Mouse (Mus musculus) embryonic facial prominence, embryonic 15.5 days (tissue): ENCODE data around the gene Jph4. TPM values are rescaled to one million over a fixed set of nuclear protein-coding genes. Genes with fewer than 3 reads are reported as not detected.

Experiments
- ATAC-seq: fragments of 200-750 bp; cut with Nextera tagmentation; 2 replicates; pipeline ENCODE4 v1.8.0; 2017; ENCODE audit warnings: low read depth, moderate TSS enrichment; ENCODE audit not compliant: insufficient number of reproducible peaks, low FRiP score, low TSS enrichment
- H3K27ac ChIP-seq: fragments of 300-500 bp; sonication (generic); replicated peaks from 2 replicates; pipeline ENCODE4 v1.5.1; 2015; ENCODE audit warnings: mild to moderate bottlenecking, inconsistent platforms
- H3K27me3 ChIP-seq: fragments of 300-500 bp; sonication (generic); 2 replicates; pipeline ENCODE4 v1.6.1; 2015; ENCODE audit warnings: inconsistent platforms
- H3K36me3 ChIP-seq: fragments of 300-500 bp; sonication (generic); 2 replicates; pipeline ENCODE4 v1.6.1; 2015; ENCODE audit warnings: mild to moderate bottlenecking, inconsistent platforms
- H3K4me1 ChIP-seq: fragments of 300-500 bp; sonication (generic); 2 replicates; pipeline ENCODE4 v1.6.1; 2015; ENCODE audit warnings: inconsistent platforms
- H3K4me2 ChIP-seq: fragments of 300-500 bp; sonication (generic); replicated peaks from 2 replicates; pipeline ENCODE4 v1.6.1; 2015; ENCODE audit warnings: mild to moderate bottlenecking, inconsistent platforms
- H3K4me3 ChIP-seq: fragments of 300-500 bp; sonication (generic); replicated peaks from 2 replicates; pipeline ENCODE4 v1.5.1; 2015; ENCODE audit warnings: mild to moderate bottlenecking, inconsistent platforms
- H3K9ac ChIP-seq: fragments of 300-500 bp; sonication (generic); 2 replicates; pipeline ENCODE4 v1.6.1; 2015; ENCODE audit warnings: inconsistent platforms
- H3K9me3 ChIP-seq: fragments of 300-500 bp; sonication (generic); replicated peaks from 2 replicates; pipeline ENCODE4 v1.6.1; 2016; ENCODE audit warnings: inconsistent platforms
- WGBS: fragments of 180-500 bp; shearing (Covaris S2); methylation state at CpG from one replicate; pipeline ENCODE4 v1.1.7; 2015; 5-methylcytosine and 5-hydroxymethylcytosine counted together
- polyA plus RNA-seq: library from polyadenylated mRNA; unstranded; fragments of >200 nt; fragmentation: Nextera tagmentation; extraction: Ambion mirVana; gene quantifications from 2 replicates; pipeline ENCODE4 v1.2.1, GENCODE M21; 2015

Jph4 gene
- polyA plus RNA-seq, 1 experiment from 2014 or later: 3.6 TPM

- Histone ChIP-seq H3K27me3 (no peaks in the 10 kb centered on the region), H3K4me3 (no peak overlapping the region), H3K4me2 (peak overlapping the region; percentile 38), H3K27ac (no peak overlapping the region), H3K9me3 (no peaks in the 10 kb centered on the region), H3K4me1 (peaks cover 29% of the 10 kb centered on the region), H3K9ac (no peak overlapping the region), H3K36me3 (peaks cover 23% of the 10 kb centered on the region)
- WGBS: 23% methylated on average over 17 of the region's 17 CpGs
- no peak for ATAC-seq
These were observed 54.1 kb downstream of the Jph4 start for GRCm38 (mm10) chr14:55062626-55063025.

GRCm38 (mm10) chr14:55061845-55062244 lies 54.9 kb downstream of the Jph4 start:
- no peak overlapping the region for H3K4me3 ChIP-seq

GRCm38 (mm10) chr14:55059931-55060330 lies 56.8 kb downstream of the Jph4 start:
- WGBS: 51% methylated on average over 5 of the region's 5 CpGs
- no peak for ATAC-seq
- Histone ChIP-seq H3K27ac (no peak overlapping the region), H3K4me2 (no peak overlapping the region), H3K9me3 (no peaks in the 10 kb centered on the region), H3K4me1 (peaks cover 32% of the 10 kb centered on the region), H3K36me3 (peaks cover 4% of the 10 kb centered on the region; the same call in 1 of the 2 replicates), H3K27me3 (no peaks in the 10 kb centered on the region), H3K4me3 (no peak overlapping the region), H3K9ac (no peak overlapping the region)

More at GRCm38 (mm10) chr14:55061845-55062244, 54.9 kb downstream of the Jph4 start:
- Histone ChIP-seq H3K4me2 (no peak overlapping the region), H3K9me3 (no peaks in the 10 kb centered on the region), H3K4me1 (peaks cover 29% of the 10 kb centered on the region), H3K27me3 (no peaks in the 10 kb centered on the region), H3K27ac (no peak overlapping the region), H3K36me3 (peaks cover 19% of the 10 kb centered on the region), H3K9ac (no peak overlapping the region)
- ATAC-seq: no peak
- WGBS: 46% methylated on average over 7 of the region's 7 CpGs

GRCm38 (mm10) chr14:55059009-55059408 lies 57.7 kb downstream of the Jph4 start:
- Histone ChIP-seq H3K36me3 (no peaks in the 10 kb centered on the region), H3K4me1 (peaks cover 33% of the 10 kb centered on the region), H3K9ac (no peak overlapping the region), H3K4me3 (no peak overlapping the region), H3K27me3 (no peaks in the 10 kb centered on the region), H3K27ac (no peak overlapping the region), H3K4me2 (no peak overlapping the region), H3K9me3 (no peaks in the 10 kb centered on the region)
- no peak for ATAC-seq
- 69% methylated on average over 1 of the region's 1 CpGs for WGBS

Other genes starting within 250 kb of the Jph4 start
- 9.7 and 10.1 TPM in 2 replicates for gene Homez, start 246.0 kb downstream of the Jph4 start, polyA plus RNA-seq
- 0.83 and 1.2 TPM in 2 replicates for gene Ppp1r3e, start 239.4 kb downstream of the Jph4 start, polyA plus RNA-seq
- gene Bcl2l2, start 233.6 kb downstream of the Jph4 start, polyA plus RNA-seq: 4.1 and 5.0 TPM in 2 replicates
- gene Gm20521, start 233.5 kb downstream of the Jph4 start, polyA plus RNA-seq: not detected in 2 replicates
- gene Pabpn1, start 224.4 kb downstream of the Jph4 start, polyA plus RNA-seq: 124 and 125 TPM in 2 replicates
- 81.7 and 93.6 TPM in 2 replicates for gene Slc22a17, start 203.8 kb downstream of the Jph4 start, polyA plus RNA-seq
- 59.7 and 63.4 TPM in 2 replicates for gene Efs, start 190.8 kb downstream of the Jph4 start, polyA plus RNA-seq
- 0.47 TPM in 1 of 2 replicates, not detected in the other for gene Il25, start 184.2 kb downstream of the Jph4 start, polyA plus RNA-seq
- 8.9 and 9.4 TPM in 2 replicates for gene Cmtm5, start 180.7 kb downstream of the Jph4 start, polyA plus RNA-seq
- 3.0 and 6.0 TPM in 2 replicates for gene Myh6, start 150.0 kb downstream of the Jph4 start, polyA plus RNA-seq
- not detected in 2 replicates for gene Gm17428, start 140.0 kb downstream of the Jph4 start, polyA plus RNA-seq
- 21.5 and 33.1 TPM in 2 replicates for gene Myh7, start 122.3 kb downstream of the Jph4 start, polyA plus RNA-seq
- gene Ngdn, start 101.5 kb downstream of the Jph4 start, polyA plus RNA-seq: 70.7 and 73.9 TPM in 2 replicates
- gene Zfhx2, start 24.6 kb downstream of the Jph4 start, polyA plus RNA-seq: 4.2 and 5.0 TPM in 2 replicates
- gene Thtpa, start 22.2 kb downstream of the Jph4 start, polyA plus RNA-seq: 21.5 and 22.4 TPM in 2 replicates
- 25.5 and 29.1 TPM in 2 replicates for gene Ap1g2, start 10.3 kb downstream of the Jph4 start, polyA plus RNA-seq
- 14.4 and 33.7 TPM in 2 replicates for gene Dhrs2, start 105.1 kb upstream of the Jph4 start, polyA plus RNA-seq